Mouse (Mus musculus) left cerebral cortex, adult 2 months (tissue): ENCODE results near the gene Camkk2. TPM values are rescaled to one million over a fixed set of nuclear protein-coding genes. Genes with fewer than 3 reads are reported as not detected.

ENCODE experiments used
- DNase-seq, 2 experiments: peaks; one replicate each; pipeline ENCODE4 v3.0.0; 2021 to 2022; ENCODE audit warnings: low spot score in 2 of 2, mixed read lengths in 1 of 2; ENCODE audit errors: extremely low spot score in 1 of 2
- H3K27ac ChIP-seq: fragments of 200-600 bp; 2 replicates; pipeline ENCODE4 v1.8.1; 2022
- H3K4me3 ChIP-seq: fragments of 200-600 bp; 2 replicates; pipeline ENCODE4 v1.8.1; 2022
- CTCF ChIP-seq: fragments of 200-600 bp; IDR thresholded peaks from 2 replicates; pipeline ENCODE4 v1.8.1; 2022; ENCODE audit warnings: antibody characterized with exemption, mild to moderate bottlenecking, moderate library complexity
- intact Hi-C: fragments of 180-260 bp; cut with DNase I; formaldehyde crosslinking; loops from one replicate; pipeline ENCODE4 v1.15.1; 2025
- microRNA-seq, 2 experiments: library from miRNA; unstranded; fragments of <30 nt; microRNA quantifications; one replicate each; pipeline ENCODE4 v1.2.0; 2021
- total RNA-seq, 2 experiments: library from RNA; stranded (reverse); gene quantifications; 2 replicates each; pipeline ENCODE4 v1.2.3; 2021

Camkk2 gene
- total RNA-seq, 2 experiments from 2014 or later: 238 to 248 TPM

DNA sequence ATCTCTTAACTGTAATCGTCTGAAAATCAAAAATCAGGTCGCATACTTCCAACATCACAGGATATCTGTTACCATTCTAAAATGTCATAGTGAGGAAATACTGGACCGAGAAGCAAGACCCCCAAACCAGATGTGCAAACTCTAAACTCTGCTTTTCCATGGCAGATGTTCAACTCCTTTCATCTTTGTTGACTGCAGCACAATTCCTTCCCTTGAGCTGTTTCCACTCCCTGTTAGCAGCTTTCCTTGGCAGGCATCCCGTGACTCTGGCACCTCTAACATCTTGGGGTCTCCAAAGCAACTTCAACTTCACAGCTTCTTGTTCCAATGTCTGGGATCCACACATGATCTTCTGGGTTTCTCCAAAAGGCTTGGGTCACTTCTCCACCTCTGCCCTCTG lies 91.8 kb downstream of the Camkk2 start:
- H3K27ac ChIP-seq: no peak overlapping the region
- intact Hi-C loops: no loop called here
- no peak overlapping the region for H3K4me3 ChIP-seq
- no peak for DNase-seq
- TF ChIP-seq CTCF: no peak

DNA sequence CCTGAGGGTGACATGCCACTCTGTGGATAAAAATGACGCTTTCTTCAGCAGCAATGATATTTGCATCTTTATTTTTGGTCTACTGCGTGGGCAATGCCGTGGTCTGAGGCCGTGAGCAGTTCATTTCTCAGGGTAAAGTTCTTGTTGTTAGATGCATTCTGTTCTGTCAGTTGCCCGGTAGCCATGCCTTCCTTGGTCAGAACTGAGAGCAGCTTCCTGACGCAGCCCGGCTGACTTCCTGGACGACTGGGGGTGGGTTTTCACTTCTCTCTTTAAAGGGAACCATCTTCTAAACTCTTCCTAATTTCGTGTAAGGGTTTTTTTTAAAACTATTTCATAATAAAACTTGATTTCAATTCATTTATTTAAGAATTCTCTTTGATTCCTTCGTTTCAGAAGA lies 95.3 kb downstream of the Camkk2 start:
- intact Hi-C loops: no loop called here
- H3K4me3 ChIP-seq: no peak overlapping the region
- TF ChIP-seq CTCF: no peak
- no peak for DNase-seq
- H3K27ac ChIP-seq: no peak overlapping the region

DNA sequence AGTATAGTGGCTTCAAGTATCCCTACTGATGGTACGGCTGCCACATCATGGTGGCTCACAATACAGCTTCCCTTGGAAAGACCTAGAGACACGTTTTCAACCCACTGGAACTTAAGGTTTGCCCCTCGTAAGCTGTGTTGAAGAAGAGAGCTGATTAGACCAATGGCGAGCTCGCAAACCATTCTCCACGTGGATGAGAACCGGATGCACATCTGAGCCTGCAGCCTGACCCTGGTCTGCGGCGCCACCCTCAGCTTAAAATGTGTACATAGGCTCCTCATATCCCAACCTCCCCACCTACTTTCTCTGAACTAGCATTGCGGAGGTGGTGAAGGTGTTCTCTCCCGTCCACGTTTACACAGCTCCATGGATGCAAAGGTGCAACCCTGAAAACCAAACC lies 97.9 kb downstream of the Camkk2 start:
- H3K4me3 ChIP-seq: no peak overlapping the region
- TF ChIP-seq CTCF: no peak; the same call in 1 of the 2 replicates
- intact Hi-C loops: no loop called here
- H3K27ac ChIP-seq: no peak overlapping the region
- no peak for DNase-seq

Small RNAs within 50 kb of the gene (microRNA-seq; reads per million reads assigned to microRNA genes)
- gene Mir8115: 0.73 to 1.9 reads per million in 2 experiments

Other genes starting within 250 kb of the Camkk2 start
- 10 to 100 TPM; 46.4 to 49.2 TPM for gene Ift81, start 164.9 kb downstream of the Camkk2 start, total RNA-seq
- gene P2rx7, start 135.5 kb downstream of the Camkk2 start, total RNA-seq: 1 to 10 TPM; 6.2 to 7.7 TPM
- 10 to 100 TPM; 19.3 to 20.1 TPM for gene P2rx4, start 71.9 kb downstream of the Camkk2 start, total RNA-seq
- gene Anapc5, start 41.9 kb upstream of the Camkk2 start, total RNA-seq: 100 to 1,000 TPM; 222 to 229 TPM
- 10 to 100 TPM; 51.5 to 56.3 TPM for gene Rnf34, start 70.6 kb upstream of the Camkk2 start, total RNA-seq
- gene Kdm2b, start 210.4 kb upstream of the Camkk2 start, total RNA-seq: 10 to 100 TPM; 25.4 to 27.4 TPM
- gene Orai1, start 235.7 kb upstream of the Camkk2 start, total RNA-seq: 1 to 10 TPM; 6.9 to 9.5 TPM